Mouse (Mus musculus) kidney, adult 8-10 months (tissue): ENCODE data around the gene Efcab11.

Experiments
- DNase-seq, 2 experiments: peaks; one replicate each; pipeline ENCODE4 v3.0.0; 2022

The Efcab11 gene

GRCm38 (mm10) chr12:99795921-99796320 lies 88.3 kb downstream of the Efcab11 start:
- no peak for DNase-seq

DNA sequence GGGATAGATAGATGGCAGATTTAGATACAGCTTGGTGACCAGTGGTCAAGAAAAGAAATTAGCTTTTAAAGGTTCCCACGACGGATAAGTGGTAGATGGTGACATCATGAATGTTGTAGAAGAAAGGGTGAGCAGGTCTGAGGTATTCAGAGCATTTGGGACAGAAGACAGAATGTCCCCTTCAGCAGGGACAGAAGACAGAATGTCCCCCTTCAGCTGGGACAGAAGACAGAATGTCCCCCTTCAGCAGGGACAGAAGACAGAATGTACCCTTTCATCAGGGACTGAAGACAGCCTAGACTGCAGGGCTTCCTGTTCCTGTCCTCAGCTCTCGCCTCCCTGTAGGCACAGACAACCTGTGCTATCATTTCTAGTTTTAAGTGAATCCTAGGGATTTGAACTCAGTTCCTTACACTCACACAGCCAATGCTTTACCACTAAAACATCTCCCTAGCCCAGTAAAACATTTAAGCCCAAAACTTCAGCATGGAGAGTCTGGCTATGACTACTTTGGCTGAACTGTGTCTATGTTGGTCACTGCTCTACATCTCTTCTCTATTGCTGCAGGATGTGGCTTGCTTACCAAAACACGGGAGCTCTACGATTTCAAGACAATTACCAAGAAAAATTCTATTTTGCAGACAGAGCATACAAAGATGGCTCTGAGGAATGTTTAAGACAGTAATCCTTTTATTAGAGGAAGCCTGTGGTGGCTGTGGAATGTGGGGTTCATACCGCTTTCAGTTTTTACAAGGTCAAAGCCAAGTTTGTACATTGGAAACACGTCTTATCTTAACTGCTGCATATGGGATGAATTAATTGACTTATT lies 89.2 kb downstream of the Efcab11 start:
- DNase-seq, result no peak

GRCm38 (mm10) chr12:99794158-99794515 lies 90.1 kb downstream of the Efcab11 start:
- DNase-seq, result no peak

- DNase-seq, result no peak
Measured at GRCm38 (mm10) chr12:99793465-99794157, 90.6 kb downstream of the Efcab11 start.

DNA sequence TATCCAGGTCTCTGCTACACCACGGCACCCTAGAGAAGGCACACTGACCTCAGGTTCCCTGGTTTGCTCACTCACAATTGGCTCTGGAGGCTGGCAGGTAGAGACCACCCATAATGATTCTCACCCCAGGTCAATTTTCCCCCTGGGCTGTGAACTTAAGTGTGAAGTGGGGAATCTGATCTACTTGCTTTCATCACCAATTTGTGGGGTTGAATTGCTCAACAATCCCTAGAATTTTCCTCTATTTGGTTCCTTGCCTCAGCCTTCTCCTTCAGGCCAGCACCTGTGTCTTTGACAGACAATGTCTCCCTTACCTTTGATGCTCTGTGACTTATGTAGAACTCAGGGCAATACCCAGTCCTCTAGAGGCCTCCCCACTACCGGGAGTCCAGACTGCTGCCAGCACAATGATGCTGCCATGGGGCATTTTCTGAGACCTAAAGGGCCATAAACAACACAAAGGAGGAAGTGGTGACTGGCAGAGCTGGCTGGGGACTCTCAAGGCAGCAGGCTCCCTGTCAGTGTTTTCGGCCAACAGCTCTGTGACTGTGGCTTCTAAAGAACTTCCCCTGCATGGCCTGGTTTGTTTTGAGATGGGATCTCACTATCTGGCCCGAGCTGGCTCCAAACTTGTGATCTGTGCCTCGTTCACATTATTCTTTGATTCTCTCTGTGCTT lies 94.8 kb downstream of the Efcab11 start:
- no peak for DNase-seq

GRCm38 (mm10) chr12:99781774-99782173 lies 102.5 kb downstream of the Efcab11 start:
- DNase-seq, result no peak

- DNase-seq, result no peak
Measured at GRCm38 (mm10) chr12:99780396-99780795, 103.8 kb downstream of the Efcab11 start.

DNA sequence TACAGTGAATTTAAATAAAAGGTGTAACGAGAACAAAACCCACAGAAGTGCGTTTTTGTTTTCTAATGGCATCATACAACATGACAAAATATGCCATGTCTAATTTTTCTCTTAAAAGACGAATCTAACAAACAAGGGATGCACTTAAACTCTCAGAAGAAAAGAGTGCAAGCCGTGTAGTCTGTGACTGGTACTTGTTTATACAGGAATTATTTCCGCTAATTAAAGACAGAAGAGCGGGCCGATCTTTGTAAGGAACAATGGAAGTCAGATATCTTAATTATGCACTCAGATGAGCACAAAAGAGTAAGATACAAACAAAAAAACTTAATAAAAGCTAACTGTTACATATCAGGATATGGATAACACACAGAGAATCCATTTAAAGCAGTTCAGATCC lies 104.3 kb downstream of the Efcab11 start:
- no peak for DNase-seq

GRCm38 (mm10) chr12:99776497-99777139 lies 107.6 kb downstream of the Efcab11 start:
- no peak for DNase-seq

GRCm38 (mm10) chr12:99774864-99775263 lies 109.4 kb downstream of the Efcab11 start:
- no peak for DNase-seq

GRCm38 (mm10) chr12:99773636-99774193 lies 110.5 kb downstream of the Efcab11 start:
- DNase-seq, result no peak

GRCm38 (mm10) chr12:99771018-99771417 lies 113.2 kb downstream of the Efcab11 start:
- DNase-seq, result no peak

DNA sequence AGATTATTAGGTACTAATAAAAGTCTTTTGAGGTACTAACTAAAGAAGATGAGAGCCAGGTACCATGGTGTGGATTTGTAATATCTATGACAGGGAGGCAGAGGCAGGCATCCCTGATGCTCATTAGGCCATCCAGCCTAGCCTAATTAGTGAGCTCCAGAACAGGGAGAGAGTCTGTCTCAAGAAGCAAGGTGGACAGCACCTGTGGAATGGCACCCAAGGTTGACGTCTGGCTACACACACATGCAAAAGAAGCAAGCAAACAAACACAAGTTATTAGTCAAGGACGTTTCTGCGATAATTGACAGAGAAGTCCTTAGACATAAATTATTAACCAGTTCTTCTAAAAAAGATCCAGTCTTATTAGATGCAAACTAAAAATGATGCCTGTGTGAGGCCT lies 114.6 kb downstream of the Efcab11 start:
- no peak for DNase-seq

DNA sequence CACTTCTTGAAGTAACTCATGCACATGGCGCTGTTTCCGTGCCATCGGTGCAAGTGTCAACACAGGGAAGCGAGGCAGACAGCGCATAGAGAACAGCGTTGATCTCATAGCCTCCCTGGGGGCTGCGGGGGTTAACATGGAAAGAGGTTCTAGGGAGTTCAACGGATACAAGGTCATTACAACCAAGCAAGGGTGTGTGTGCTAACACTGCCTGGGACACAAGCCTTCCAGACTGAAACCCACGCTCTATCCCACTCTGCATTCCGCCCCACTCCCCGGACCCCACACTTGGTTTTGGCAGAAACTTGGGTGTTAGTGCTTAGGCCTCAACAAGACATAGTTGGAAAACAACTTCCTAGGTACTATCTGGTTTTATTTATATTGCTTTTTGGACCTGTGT lies 116.5 kb downstream of the Efcab11 start:
- no peak for DNase-seq

DNA sequence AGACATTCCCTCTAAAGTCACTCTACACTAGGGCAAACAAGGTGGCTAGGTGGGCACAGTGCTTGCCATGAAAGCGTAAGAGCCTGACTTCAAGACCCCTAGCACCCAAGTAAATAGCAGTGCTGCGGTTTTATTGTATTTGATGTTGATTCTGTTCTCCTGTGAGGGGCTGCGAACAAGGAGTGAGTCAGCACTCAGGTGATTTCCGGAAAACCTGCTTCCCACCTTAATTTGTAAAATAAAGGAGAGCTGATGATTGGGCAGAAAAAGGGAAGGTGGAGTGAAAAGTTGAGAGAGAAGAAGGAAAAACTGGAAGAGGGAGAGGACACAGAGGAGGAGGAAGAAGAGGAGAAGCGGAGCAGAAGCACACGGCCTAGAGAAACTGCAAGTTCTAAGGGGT lies 118.3 kb downstream of the Efcab11 start:
- no peak for DNase-seq

- no peak for DNase-seq
Measured at GRCm38 (mm10) chr12:99764053-99764452, 120.2 kb downstream of the Efcab11 start.

- DNase-seq, result no peak
Measured at GRCm38 (mm10) chr12:99757754-99758526, 126.3 kb downstream of the Efcab11 start.

DNA sequence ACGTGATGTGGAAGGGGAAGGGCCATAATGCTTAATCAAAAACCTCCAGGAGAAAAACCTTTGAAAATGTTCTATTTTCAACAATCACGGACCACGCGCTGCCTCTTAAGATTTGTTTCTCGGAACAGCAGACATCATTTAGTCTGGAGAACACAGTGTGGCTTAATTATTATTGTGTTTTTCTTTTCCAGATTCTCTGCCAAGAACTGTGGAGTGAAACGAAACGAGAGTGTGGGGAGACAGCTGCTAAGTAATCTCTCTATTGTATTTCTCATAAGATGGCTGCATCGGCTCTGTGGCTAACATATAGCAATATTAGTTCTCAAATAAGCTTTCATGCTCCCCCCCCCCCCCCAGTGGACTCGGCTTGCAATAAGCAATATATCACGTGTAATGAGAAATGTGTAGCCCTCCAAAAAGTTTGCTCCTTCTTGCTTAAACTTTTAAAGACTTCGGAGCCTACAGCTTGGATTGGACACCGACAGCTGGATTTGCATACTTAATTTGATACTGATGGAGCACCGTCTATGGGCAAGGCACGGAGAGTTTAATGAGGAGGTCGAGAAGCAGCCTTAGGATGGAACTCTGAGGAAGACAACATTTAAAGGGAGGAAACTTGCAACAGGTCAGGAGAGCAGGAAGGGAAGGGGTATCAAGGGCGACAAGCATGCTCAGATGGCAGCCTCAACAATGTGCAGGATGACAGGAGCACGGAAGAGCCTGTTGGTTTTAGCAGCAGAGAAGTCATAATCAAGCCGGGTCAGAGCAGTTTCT lies 127.1 kb downstream of the Efcab11 start:
- no peak for DNase-seq

- no peak for DNase-seq
Measured at GRCm38 (mm10) chr12:99756213-99756612, 128.0 kb downstream of the Efcab11 start.

DNA sequence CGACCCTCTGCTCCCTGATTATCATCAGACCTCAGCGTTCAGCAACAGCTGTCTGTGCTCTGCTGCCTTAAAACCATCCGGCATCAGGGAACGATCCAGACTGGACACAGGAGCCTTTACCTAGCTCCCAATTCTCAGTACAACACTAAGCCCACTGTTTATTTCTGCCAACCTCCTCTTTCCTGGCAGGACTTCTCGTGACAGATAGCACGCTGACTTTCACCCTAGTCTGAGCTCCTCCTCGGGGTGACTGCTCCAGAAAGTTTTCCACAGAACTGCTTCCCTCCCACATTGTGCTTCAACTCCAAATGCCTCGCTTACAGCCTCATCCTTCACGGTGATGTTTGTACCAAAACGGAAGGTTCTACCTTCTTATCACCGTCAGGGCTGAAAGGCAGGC lies 131.3 kb downstream of the Efcab11 start:
- DNase-seq, result no peak

DNA sequence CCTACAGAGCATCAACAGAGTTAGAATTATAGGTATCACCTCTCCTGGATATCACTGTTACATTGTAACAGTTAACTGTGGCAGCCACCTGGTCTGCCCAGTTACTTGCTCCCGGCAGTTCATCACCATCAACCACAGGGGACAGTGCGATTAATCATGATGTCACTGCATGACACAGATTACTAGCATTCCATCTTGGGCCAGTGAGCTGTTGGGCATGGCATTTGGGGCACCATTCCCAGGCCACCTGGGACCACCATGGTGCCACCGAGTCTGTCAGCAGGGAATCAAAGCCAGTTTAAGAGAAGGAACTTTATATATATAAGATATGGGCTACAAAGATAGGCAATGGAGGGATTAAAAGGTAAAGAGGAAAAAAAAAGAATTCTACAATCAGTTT lies 134.8 kb downstream of the Efcab11 start:
- no peak for DNase-seq
